ENCODE assay signal across 8 mouse cellular contexts in genomic region chr13:29610051-29610931, GRCm38 (mm10).
DNase-seq lines count a peak whose midpoint lies in the region; ATAC-seq and TF ChIP-seq lines count a peak whose summit lies in the region.
"Had no signal": no experiment of that assay in that cellular context is flagged by ENCODE, and none has a peak within 500 bp of the region (broad histone marks: within the 10 kb centered on the region; RNA-seq: fewer than 3 reads in every experiment).

No protein-coding gene starts in this region.

- TF ChIP-seq CTCF in lung, postnatal 0 days (IDR thresholded peaks at IDR 0.05): no peak

- H3K27ac ChIP-seq in lung, postnatal 0 days (ENCODE audit: low read length): no peak overlapping the region
- H3K27ac ChIP-seq in forebrain, embryonic 12.5 days: peak overlapping the region; percentile 91
- H3K27ac ChIP-seq in intestine, embryonic 16.5 days (ENCODE audit: low read length): no peak overlapping the region
- H3K27ac ChIP-seq: limb, embryonic 12.5 days had no signal

- no peak overlapping the region for H3K9ac ChIP-seq in lung, postnatal 0 days (replicated peaks; ENCODE audit: low read depth)
- H3K9ac ChIP-seq in forebrain, embryonic 12.5 days: no peak overlapping the region; the same call in 1 of the 2 replicates
- H3K9ac ChIP-seq in intestine, embryonic 16.5 days (ENCODE audit: low read depth, low read length): no peak overlapping the region
- H3K9ac ChIP-seq: limb, embryonic 12.5 days had no signal

- no peak overlapping the region for H3K4me2 ChIP-seq in lung, postnatal 0 days (replicated peaks; ENCODE audit: low read depth, low read length)
- 0 out of 2 replicates have a peak overlapping the region, but pooled peaks have one; percentile 21 for H3K4me2 ChIP-seq in forebrain, embryonic 12.5 days
- no peak overlapping the region for H3K4me2 ChIP-seq in intestine, embryonic 16.5 days (ENCODE audit: low read depth, low read length)
- H3K4me2 ChIP-seq: limb, embryonic 12.5 days had no signal

- peak; percentile 50 for ATAC-seq in lung, postnatal 0 days
- peak; percentile 91 for ATAC-seq in forebrain, embryonic 12.5 days (ENCODE audit: low FRiP score)
- ATAC-seq in intestine, embryonic 16.5 days: peak; percentile 44

- no peak overlapping the region for H3K4me3 ChIP-seq in lung, postnatal 0 days (ENCODE audit: low read depth, low read length)
- no peak overlapping the region for H3K4me3 ChIP-seq in forebrain, embryonic 12.5 days (replicated peaks)
- no peak overlapping the region for H3K4me3 ChIP-seq in intestine, embryonic 16.5 days (ENCODE audit: low read length)
- H3K4me3 ChIP-seq: limb, embryonic 12.5 days had no signal

- peak; percentile 34 for DNase-seq in lung, postnatal 0 days (ENCODE audit: low spot score)
- no peak for DNase-seq in lung, adult 18-20 months
- peak; percentile 9 for DNase-seq in splenic B cell, adult 2 months (ENCODE audit: low read depth, low spot score)
- DNase-seq in ovary, postnatal 14 days (ENCODE audit: low spot score): no peak
- DNase-seq in spleen, postnatal 4 days (ENCODE audit: low spot score in 2 of 2): no peak

- H3K27me3 ChIP-seq in lung, postnatal 0 days (replicated peaks; ENCODE audit: insufficient read depth, low read length): no peaks in the 10 kb centered on the region
- no peaks in the 10 kb centered on the region for H3K27me3 ChIP-seq in forebrain, embryonic 12.5 days
- H3K27me3 ChIP-seq in intestine, embryonic 16.5 days (replicated peaks; ENCODE audit: control insufficient read depth, insufficient read depth, low read length): no peaks in the 10 kb centered on the region
- H3K27me3 ChIP-seq in splenic B cell, adult 2 months (ENCODE audit: control insufficient read depth, insufficient read depth, low read length, poor library complexity, severe bottlenecking): no peaks in the 10 kb centered on the region
- H3K27me3 ChIP-seq: limb, embryonic 12.5 days had no signal

- no peak for TF ChIP-seq EP300 in lung, postnatal 0 days (IDR thresholded peaks at IDR 0.05)

- H3K36me3 ChIP-seq in lung, postnatal 0 days (ENCODE audit: insufficient read depth, low read length): no peaks in the 10 kb centered on the region
- H3K36me3 ChIP-seq in forebrain, embryonic 12.5 days (replicated peaks): no peaks in the 10 kb centered on the region
- no peaks in the 10 kb centered on the region for H3K36me3 ChIP-seq in intestine, embryonic 16.5 days (ENCODE audit: control insufficient read depth, insufficient read depth, low read length)
- H3K36me3 ChIP-seq in splenic B cell, adult 2 months (ENCODE audit: control insufficient read depth, insufficient read depth, low read length, poor library complexity, severe bottlenecking): no peaks in the 10 kb centered on the region
- H3K36me3 ChIP-seq: limb, embryonic 12.5 days had no signal

- H3K9me3 ChIP-seq in lung, postnatal 0 days (ENCODE audit: low read length): no peaks in the 10 kb centered on the region
- no peaks in the 10 kb centered on the region for H3K9me3 ChIP-seq in forebrain, embryonic 12.5 days
- no peaks in the 10 kb centered on the region for H3K9me3 ChIP-seq in intestine, embryonic 16.5 days (ENCODE audit: control insufficient read depth, low read length)
- H3K9me3 ChIP-seq: limb, embryonic 12.5 days had no signal

- 45% methylated on average over 13 of the region's 13 CpGs for WGBS in lung, postnatal 0 days
- WGBS in forebrain, embryonic 12.5 days: 9% methylated on average over 13 of the region's 13 CpGs
- WGBS in intestine, embryonic 16.5 days: 42% methylated on average over 13 of the region's 13 CpGs

- H3K4me1 ChIP-seq in lung, postnatal 0 days (ENCODE audit: insufficient read depth, low read depth, low read length): no peaks in the 10 kb centered on the region
- H3K4me1 ChIP-seq in forebrain, embryonic 12.5 days: peaks cover 44% of the 10 kb centered on the region
- no peaks in the 10 kb centered on the region for H3K4me1 ChIP-seq in intestine, embryonic 16.5 days (ENCODE audit: control insufficient read depth, insufficient read depth, low read length)

Comparison
In these comparisons a context has a peak if more than half of its experiments do, and no peak if none do; other contexts are left out.
1. DNase-seq: peak in lung, postnatal 0 days (single experiment) and splenic B cell, adult 2 months (single experiment); none in lung, adult 18-20 months (0 of 2), ovary, postnatal 14 days (single experiment) and spleen, postnatal 4 days (0 of 2).
2. Peak in every context shown above with its lines, with median percentiles within 50 percentile points of each other: ATAC-seq.